Mouse (Mus musculus): ENCODE data around the gene Gngt2.

DNA sequence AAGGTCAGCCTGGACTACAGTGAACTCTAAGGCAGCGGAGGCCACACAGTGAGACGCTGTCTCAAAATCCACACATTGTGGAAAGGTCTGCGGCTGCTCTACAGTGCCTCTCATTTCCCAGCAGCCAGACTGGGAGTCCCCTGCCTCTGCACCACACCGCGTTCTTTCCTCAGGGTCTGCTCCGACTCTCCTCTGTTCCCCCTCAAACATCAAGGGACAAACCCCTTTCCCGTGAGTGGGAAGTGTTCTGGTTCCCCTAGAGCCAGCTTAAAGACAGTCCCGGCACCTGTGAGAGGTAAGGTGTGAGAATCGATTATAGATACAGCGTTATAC lies 4.4 kb downstream of the Gngt2 start:
- TF ChIP-seq POLR2A (IDR thresholded peaks at IDR 0.05; ENCODE audit: control insufficient read depth, low read depth, low read length), result no peak
- no peak for TF ChIP-seq CTCF (IDR thresholded peaks at IDR 0.05; ENCODE audit: control insufficient read depth, insufficient read depth, insufficient replicate concordance, low read depth, low read length)

Measured in testis, adult 2 months (tissue).